Mouse (Mus musculus) stomach, embryonic 14.5 days (tissue): Measurements from ENCODE around the gene Greb1. TPM values are rescaled to one million over a fixed set of nuclear protein-coding genes. Genes with fewer than 3 reads are reported as not detected.

Experiments
- ATAC-seq: fragments of 200-750 bp; cut with Nextera tagmentation; 2 replicates; pipeline ENCODE4 v1.8.0; 2017; ENCODE audit warnings: low read depth, moderate TSS enrichment; ENCODE audit not compliant: insufficient number of reproducible peaks, insufficient read depth, low FRiP score
- H3K27ac ChIP-seq: fragments of 300-500 bp; sonication (generic); 2 replicates; pipeline ENCODE4 v1.5.1; 2014; ENCODE audit warnings: mild to moderate bottlenecking, low read length, moderate library complexity, mixed read lengths
- H3K27me3 ChIP-seq: fragments of 300-500 bp; sonication (generic); 2 replicates; pipeline ENCODE4 v1.6.1; 2014; ENCODE audit warnings: low read length, control low read depth, mixed read lengths; ENCODE audit not compliant: control insufficient read depth, insufficient read depth
- H3K36me3 ChIP-seq: fragments of 300-500 bp; sonication (generic); 2 replicates; pipeline ENCODE4 v1.6.1; 2014; ENCODE audit warnings: mild to moderate bottlenecking, control low read depth, low read length, moderate library complexity, mixed read lengths; ENCODE audit not compliant: control insufficient read depth, insufficient read depth
- H3K4me1 ChIP-seq: fragments of 300-500 bp; sonication (generic); 2 replicates; pipeline ENCODE4 v1.6.1; 2014; ENCODE audit warnings: low read length, control low read depth, mixed read lengths; ENCODE audit not compliant: control insufficient read depth, insufficient read depth
- H3K4me2 ChIP-seq: fragments of 300-500 bp; sonication (generic); replicated peaks from 2 replicates; pipeline ENCODE4 v1.6.1; 2014; ENCODE audit warnings: low read depth, low read length, control low read depth
- H3K4me3 ChIP-seq: fragments of 300-500 bp; sonication (generic); 2 replicates; pipeline ENCODE4 v1.5.1; 2014; ENCODE audit warnings: low read depth, low read length, control low read depth
- H3K9ac ChIP-seq: fragments of 300-500 bp; sonication (generic); replicated peaks from 2 replicates; pipeline ENCODE4 v1.6.1; 2014; ENCODE audit warnings: low read depth, mild to moderate bottlenecking, control low read depth, low read length, moderate library complexity, mixed read lengths
- H3K9me3 ChIP-seq: fragments of 300-500 bp; sonication (generic); 2 replicates; pipeline ENCODE4 v1.6.1; 2016; ENCODE audit warnings: low read depth, low read length, control low read depth; ENCODE audit not compliant: control insufficient read depth
- WGBS: fragments of 180-500 bp; shearing (Covaris S2); extraction: QIAGEN DNeasy Blood & Tissue Kit; methylation state at CpG from one replicate; pipeline ENCODE4 v1.1.7; 2014; 5-methylcytosine and 5-hydroxymethylcytosine counted together
- polyA plus RNA-seq: library from polyadenylated mRNA; unstranded; fragments of >200 nt; fragmentation: Nextera tagmentation; extraction: Ambion mirVana; gene quantifications from 2 replicates; pipeline ENCODE4 v1.2.1, GENCODE M21; 2014

Greb1 gene
- polyA plus RNA-seq, 1 experiment from 2014 or later, result 1.8 TPM

- WGBS, result 33% methylated on average over 9 of the region's 9 CpGs
- Histone ChIP-seq H3K9me3 (peaks cover 4% of the 10 kb centered on the region; the same call in 1 of the 2 replicates), H3K27ac (no peak overlapping the region), H3K27me3 (no peaks in the 10 kb centered on the region), H3K4me1 (0 out of 2 replicates have a peak, but pooled peaks cover 4% of the 10 kb centered on the region), H3K4me2 (no peak overlapping the region), H3K9ac (no peak overlapping the region), H3K36me3 (no peaks in the 10 kb centered on the region), H3K4me3 (no peak overlapping the region)
- no peak for ATAC-seq
These were observed 35.5 kb upstream of the Greb1 start for GRCm38 (mm10) chr12:16836188-16836587.

DNA sequence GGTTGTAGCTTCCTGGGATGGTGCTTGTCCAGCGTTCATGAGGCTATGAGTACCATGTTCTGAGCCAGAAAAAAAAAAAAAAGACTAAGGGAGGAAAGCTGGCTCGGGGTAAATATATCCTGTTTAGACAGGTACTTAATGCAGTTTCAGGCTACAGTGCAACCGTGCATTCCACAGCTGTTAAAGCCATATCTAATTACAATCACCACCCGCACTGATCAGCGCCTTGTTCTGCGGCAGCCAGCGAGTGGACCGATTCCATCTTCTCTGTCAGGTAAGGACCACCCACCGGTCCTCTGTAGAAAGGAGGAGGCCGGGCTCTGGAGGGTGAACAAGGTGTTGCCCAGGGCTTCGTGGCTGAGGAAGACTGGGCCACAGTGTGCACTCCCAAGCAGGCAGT is 34.0 kb upstream of the Greb1 start:
- Histone ChIP-seq H3K9me3 (peaks cover 4% of the 10 kb centered on the region; the same call in 1 of the 2 replicates), H3K27me3 (no peaks in the 10 kb centered on the region), H3K27ac (no peak overlapping the region), H3K4me1 (0 out of 2 replicates have a peak, but pooled peaks cover 4% of the 10 kb centered on the region), H3K4me2 (no peak overlapping the region), H3K4me3 (no peak overlapping the region), H3K9ac (no peak overlapping the region), H3K36me3 (no peaks in the 10 kb centered on the region)
- ATAC-seq, result no peak
- 42% methylated on average over 11 of the region's 11 CpGs for WGBS

GRCm38 (mm10) chr12:16831071-16831470 is 30.4 kb upstream of the Greb1 start:
- no peak overlapping the region for H3K4me3 ChIP-seq
- H3K36me3 ChIP-seq, result no peaks in the 10 kb centered on the region
- WGBS, result 64% methylated on average over 4 of the region's 4 CpGs
- 0 out of 2 replicates have a peak, but pooled peaks cover 1% of the 10 kb centered on the region for H3K4me1 ChIP-seq
- H3K9ac ChIP-seq, result no peak overlapping the region
- H3K9me3 ChIP-seq, result no peaks in the 10 kb centered on the region
- H3K4me2 ChIP-seq, result no peak overlapping the region
- no peaks in the 10 kb centered on the region for H3K27me3 ChIP-seq
- ATAC-seq, result no peak
- no peak overlapping the region for H3K27ac ChIP-seq

DNA sequence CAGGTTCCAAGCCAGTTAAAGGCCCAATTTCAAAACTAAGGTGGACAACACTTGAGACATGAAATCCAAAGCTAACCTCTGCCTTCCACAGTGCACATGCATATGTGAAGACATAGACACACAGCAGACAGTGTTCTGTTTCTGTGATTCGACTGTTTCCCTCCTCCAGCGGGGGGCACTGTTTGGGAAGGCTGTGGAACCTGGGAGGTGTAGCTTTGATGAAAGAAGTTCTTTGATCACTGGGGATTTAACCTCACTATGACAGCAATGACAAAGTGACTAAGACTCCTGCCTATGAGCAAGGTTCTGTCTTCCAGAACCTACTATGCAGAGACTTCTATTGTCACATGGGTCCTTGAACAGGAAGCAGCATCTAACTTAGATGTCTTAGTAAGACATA is 29.1 kb upstream of the Greb1 start:
- WGBS, result 77% methylated on average over 2 of the region's 2 CpGs
- Histone ChIP-seq H3K4me3 (no peak overlapping the region), H3K9me3 (no peaks in the 10 kb centered on the region), H3K36me3 (peaks cover 11% of the 10 kb centered on the region), H3K27me3 (no peaks in the 10 kb centered on the region), H3K27ac (no peak overlapping the region), H3K4me2 (no peak overlapping the region), H3K9ac (no peak overlapping the region), H3K4me1 (no peaks in the 10 kb centered on the region)
- ATAC-seq, result no peak

- Histone ChIP-seq H3K27ac (no peak overlapping the region), H3K4me2 (no peak overlapping the region), H3K27me3 (no peaks in the 10 kb centered on the region), H3K9ac (no peak overlapping the region), H3K4me3 (no peak overlapping the region), H3K4me1 (no peaks in the 10 kb centered on the region), H3K9me3 (no peaks in the 10 kb centered on the region), H3K36me3 (peaks cover 23% of the 10 kb centered on the region)
- no peak for ATAC-seq
- WGBS, result 62% methylated on average over 6 of the region's 6 CpGs
These were observed 27.8 kb upstream of the Greb1 start for GRCm38 (mm10) chr12:16828505-16828904.

DNA sequence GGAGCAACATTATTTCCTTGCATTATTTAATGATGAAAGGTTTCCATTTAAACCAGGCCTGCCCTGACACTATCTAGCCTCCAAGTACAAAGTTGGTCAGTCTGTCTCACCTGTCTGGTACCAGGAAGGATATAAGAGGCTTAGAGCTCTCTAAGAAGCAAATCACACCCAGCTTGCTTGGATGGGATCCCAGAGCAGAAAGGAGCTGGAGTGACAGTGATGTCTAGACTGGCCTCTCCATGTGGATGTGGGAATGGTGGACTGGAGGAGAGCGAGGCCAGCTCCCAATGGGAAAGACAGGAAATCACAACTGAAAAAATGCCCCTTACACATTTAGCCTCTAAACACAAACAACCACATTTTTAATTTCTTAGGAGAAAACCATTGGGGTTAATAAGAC is 23.0 kb upstream of the Greb1 start:
- WGBS, result 96% methylated on average over 1 of the region's 1 CpGs
- no peak overlapping the region for H3K4me3 ChIP-seq
- H3K36me3 ChIP-seq, result peaks cover 66% of the 10 kb centered on the region
- H3K4me1 ChIP-seq, result no peaks in the 10 kb centered on the region
- no peak overlapping the region for H3K9ac ChIP-seq
- no peaks in the 10 kb centered on the region for H3K9me3 ChIP-seq
- ATAC-seq, result no peak
- no peak overlapping the region for H3K27ac ChIP-seq
- H3K4me2 ChIP-seq, result no peak overlapping the region
- no peaks in the 10 kb centered on the region for H3K27me3 ChIP-seq

GRCm38 (mm10) chr12:16822181-16822734 is 21.6 kb upstream of the Greb1 start:
- peaks cover 72% of the 10 kb centered on the region for H3K36me3 ChIP-seq
- no peak overlapping the region for H3K9ac ChIP-seq
- H3K27ac ChIP-seq, result no peak overlapping the region
- no peaks in the 10 kb centered on the region for H3K27me3 ChIP-seq
- H3K4me1 ChIP-seq, result no peaks in the 10 kb centered on the region
- whole genome bisulfite sequencing, result 95% methylated on average over 10 of the region's 10 CpGs
- no peak for ATAC-seq
- H3K4me3 ChIP-seq, result no peak overlapping the region
- no peak overlapping the region for H3K4me2 ChIP-seq
- H3K9me3 ChIP-seq, result no peaks in the 10 kb centered on the region

GRCm38 (mm10) chr12:16820761-16821160 is 20.1 kb upstream of the Greb1 start:
- Histone ChIP-seq H3K27ac (no peak overlapping the region), H3K9me3 (no peaks in the 10 kb centered on the region), H3K4me2 (no peak overlapping the region), H3K27me3 (no peaks in the 10 kb centered on the region), H3K4me3 (no peak overlapping the region), H3K9ac (no peak overlapping the region), H3K4me1 (no peaks in the 10 kb centered on the region), H3K36me3 (peaks cover 81% of the 10 kb centered on the region)
- ATAC-seq, result no peak
- whole genome bisulfite sequencing, result 86% methylated on average over 7 of the region's 7 CpGs

DNA sequence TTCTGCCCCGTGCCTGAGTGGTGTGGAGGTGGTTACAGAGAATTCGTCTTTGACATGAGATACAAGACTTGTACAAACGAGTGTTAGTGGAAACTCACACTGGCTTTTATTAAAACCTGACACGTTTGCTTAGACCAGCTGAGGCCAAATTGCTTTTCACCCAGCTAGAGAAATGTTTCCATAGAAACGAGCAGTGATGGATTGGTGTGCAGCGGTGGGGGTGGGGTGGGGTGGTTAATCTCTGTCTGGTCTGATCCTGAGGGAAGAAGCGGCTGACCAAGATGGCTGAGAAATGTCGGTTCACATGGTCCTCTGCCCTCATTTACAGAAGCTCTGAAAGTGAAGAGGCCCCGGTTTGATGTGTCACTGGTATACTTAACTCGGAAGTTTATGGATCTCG is 17.8 kb upstream of the Greb1 start:
- Histone ChIP-seq H3K27ac (no peak overlapping the region), H3K4me1 (no peaks in the 10 kb centered on the region), H3K4me3 (no peak overlapping the region), H3K4me2 (no peak overlapping the region), H3K9ac (no peak overlapping the region), H3K9me3 (no peaks in the 10 kb centered on the region), H3K27me3 (no peaks in the 10 kb centered on the region), H3K36me3 (peaks cover 59% of the 10 kb centered on the region)
- WGBS, result 28% methylated on average over 11 of the region's 11 CpGs
- no peak for ATAC-seq
